Mouse (Mus musculus) myocyte (in vitro differentiated cells): ENCODE results near the gene Wbp1l. TPM values are rescaled to one million over a fixed set of nuclear protein-coding genes. Genes with fewer than 3 reads are reported as not detected.

Source experiments
- H3K27me3 ChIP-seq: one replicate; pipeline ENCODE4 v1.6.1; 2011; ENCODE audit not compliant: control insufficient read depth, insufficient read depth, insufficient read length
- H3K36me3 ChIP-seq: one replicate; pipeline ENCODE4 v1.6.1; 2011; ENCODE audit not compliant: control insufficient read depth, insufficient read depth
- H3K4me2 ChIP-seq: one replicate; pipeline ENCODE4 v1.6.1; 2011; ENCODE audit warnings: low read depth, control low read depth
- H3K4me3 ChIP-seq: one replicate; pipeline ENCODE4 v1.5.1; 2011; ENCODE audit warnings: mild to moderate bottlenecking, control low read depth, moderate library complexity
- H3K79me2 ChIP-seq: one replicate; pipeline ENCODE4 v1.6.1; 2011; ENCODE audit not compliant: control insufficient read depth, insufficient read depth
- H3ac ChIP-seq: one replicate; pipeline ENCODE4 v1.6.1; 2011; ENCODE audit not compliant: control insufficient read depth, insufficient read length
- CEBPB ChIP-seq: IDR thresholded peaks from 2 replicates; pipeline ENCODE4 v1.6.1; 2011; ENCODE audit warnings: mild to moderate bottlenecking, moderate library complexity; ENCODE audit not compliant: poor library complexity, insufficient read depth, severe bottlenecking
- E2F4 ChIP-seq: IDR thresholded peaks from one replicate; pipeline ENCODE4 v1.6.1; 2011; ENCODE audit warnings: mild to moderate bottlenecking, control low read depth, moderate library complexity; ENCODE audit not compliant: insufficient read depth
- MAX ChIP-seq: IDR thresholded peaks from one replicate; pipeline ENCODE4 v1.6.1; 2011; ENCODE audit warnings: low read depth, mild to moderate bottlenecking, control low read depth
- MYOD1 ChIP-seq, 3 experiments: IDR thresholded peaks; one replicate each; pipeline ENCODE4 v1.6.1; 2011; ENCODE audit warnings: control low read depth in 2 of 3, low read depth in 2 of 3, mild to moderate bottlenecking in 2 of 3, moderate library complexity in 1 of 3; ENCODE audit not compliant: insufficient read length in 2 of 3, control insufficient read depth in 1 of 3
- MYOG ChIP-seq, 3 experiments: IDR thresholded peaks; one replicate each; pipeline ENCODE4 v1.6.1; 2011; ENCODE audit warnings: control low read depth in 2 of 3, low read depth in 2 of 3, mild to moderate bottlenecking in 2 of 3; ENCODE audit not compliant: insufficient read length in 2 of 3, control insufficient read depth in 1 of 3, insufficient read depth in 1 of 3
- POLR2A ChIP-seq: IDR thresholded peaks from one replicate; pipeline ENCODE4 v1.6.1; 2011; ENCODE audit warnings: low read depth, mild to moderate bottlenecking, control low read depth, moderate library complexity; ENCODE audit not compliant: insufficient read length
- POLR2AphosphoS2 ChIP-seq: IDR thresholded peaks from one replicate; pipeline ENCODE4 v1.6.1; 2011; ENCODE audit warnings: low read depth, control low read depth; ENCODE audit not compliant: insufficient read length
- REST ChIP-seq: IDR thresholded peaks from one replicate; pipeline ENCODE4 v1.6.1; 2011; ENCODE audit warnings: mild to moderate bottlenecking, control low read depth, moderate library complexity; ENCODE audit not compliant: insufficient read depth, insufficient read length
- SRF ChIP-seq: IDR thresholded peaks from one replicate; pipeline ENCODE4 v1.6.1; 2011; ENCODE audit warnings: low read depth; ENCODE audit not compliant: control insufficient read depth, insufficient read length
- TCF12 ChIP-seq: IDR thresholded peaks from one replicate; pipeline ENCODE4 v1.6.1; 2011; ENCODE audit warnings: mild to moderate bottlenecking, control low read depth; ENCODE audit not compliant: poor library complexity, insufficient read depth, severe bottlenecking
- TCF3 ChIP-seq: IDR thresholded peaks from one replicate; pipeline ENCODE4 v1.6.1; 2011; ENCODE audit warnings: low read depth, control low read depth; ENCODE audit not compliant: insufficient read length
- USF1 ChIP-seq: IDR thresholded peaks from one replicate; pipeline ENCODE4 v1.6.1; 2011; ENCODE audit warnings: low read depth, mild to moderate bottlenecking, control low read depth, moderate library complexity
- polyA plus RNA-seq: library from polyadenylated mRNA; unstranded; fragments of >200 nt; fragmentation: generic; extraction: Trizol; gene quantifications from one replicate; pipeline ENCODE4 v1.2.1, GENCODE M21; 2012; ENCODE audit warnings: missing spikeins

The Wbp1l gene
- polyA plus RNA-seq, 1 experiment: 39.8 TPM

DNA sequence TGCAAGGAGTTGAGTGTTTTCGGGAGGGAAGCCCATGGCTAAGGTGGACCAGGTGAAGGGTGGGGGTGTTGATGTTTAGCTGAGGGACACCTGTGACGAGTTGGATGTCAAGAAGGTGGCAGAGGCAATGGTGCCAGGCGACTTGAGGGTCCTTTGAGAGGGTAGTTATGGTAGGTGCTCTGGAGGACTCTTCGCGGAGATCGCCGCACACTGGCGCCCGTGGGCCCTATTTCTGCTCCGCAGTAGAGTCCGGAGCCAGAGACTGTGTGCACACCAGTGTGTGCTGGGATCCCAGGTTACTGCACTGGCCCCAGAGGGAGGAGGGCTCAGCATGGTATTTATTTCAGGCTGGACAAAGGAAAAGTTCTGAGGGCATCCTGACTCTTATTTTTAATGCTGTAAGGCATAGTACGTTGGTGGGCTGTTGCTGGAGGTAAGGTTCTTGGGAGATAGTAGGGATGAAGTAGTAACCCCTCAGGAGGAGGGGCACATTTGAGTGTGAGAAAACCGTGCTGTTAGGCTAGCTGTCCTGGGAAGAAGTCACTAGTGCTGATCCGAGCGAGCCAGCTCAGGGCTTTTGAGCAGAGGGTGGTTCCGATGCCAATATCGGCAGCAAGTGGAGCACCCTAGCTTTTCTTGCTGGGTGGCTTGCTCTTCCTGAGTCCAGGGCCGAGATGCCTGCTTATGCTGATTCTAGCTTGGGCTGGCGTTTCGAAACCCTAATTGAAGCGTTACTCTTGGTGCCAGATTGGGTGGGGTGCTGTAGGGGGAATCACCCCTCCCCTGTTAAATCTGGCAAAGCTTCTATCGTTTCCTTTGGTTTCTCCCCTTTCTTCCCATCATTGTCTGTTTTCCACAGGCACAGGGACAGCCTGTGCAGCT is 732 bp downstream of the Wbp1l start:
- H3K27me3 ChIP-seq: no peaks in the 10 kb centered on the region
- H3K36me3 ChIP-seq: no peaks in the 10 kb centered on the region
- H3K4me3 ChIP-seq: peak overlapping the region; percentile 89
- peaks cover 53% of the 10 kb centered on the region for H3K79me2 ChIP-seq
- no peak for TF ChIP-seq TCF12
- TF ChIP-seq CEBPB: no peak
- no peak for TF ChIP-seq MAX
- TF ChIP-seq SRF: no peak
- no peak for TF ChIP-seq MYOG (IDR thresholded peaks at IDR 0.05; ENCODE audit: control insufficient read depth in 1 of 3, insufficient read depth in 1 of 3, insufficient read length in 2 of 3, low read depth in 2 of 3)
- TF ChIP-seq POLR2AphosphoS2: no peak
- no peak for TF ChIP-seq REST
- no peak for TF ChIP-seq POLR2A
- no peak for TF ChIP-seq TCF3
- TF ChIP-seq MYOD1 (IDR thresholded peaks at IDR 0.05; ENCODE audit: control insufficient read depth in 1 of 3, insufficient read length in 2 of 3, low read depth in 2 of 3): no peak
- no peak for TF ChIP-seq USF1
- no peak for TF ChIP-seq E2F4
- H3K4me2 ChIP-seq: peak overlapping the region; percentile 81
- peak overlapping the region; percentile 66 for H3ac ChIP-seq

DNA sequence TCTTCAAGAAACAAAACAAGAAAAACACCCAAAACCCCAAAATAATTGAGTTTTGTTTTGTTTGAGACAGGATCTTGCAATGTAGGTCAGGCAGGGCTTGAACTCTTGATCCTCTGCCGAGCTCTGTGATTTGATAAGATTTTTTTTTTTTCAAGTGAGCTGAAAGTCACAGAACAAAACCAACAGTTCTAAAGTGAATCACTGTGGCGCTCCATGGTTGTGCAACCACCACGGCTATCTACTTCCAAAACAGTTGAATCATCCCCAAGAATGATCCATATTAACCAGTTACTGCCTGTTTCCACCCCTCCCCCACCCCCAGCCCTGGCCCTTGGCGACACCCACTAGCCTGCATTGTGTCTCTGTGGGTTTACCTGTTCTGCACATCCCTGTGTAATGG is 1.5 kb downstream of the Wbp1l start:
- H3K4me3 ChIP-seq: peak overlapping the region; percentile 89
- TF ChIP-seq TCF3: no peak
- TF ChIP-seq CEBPB: peak; percentile 89
- no peaks in the 10 kb centered on the region for H3K27me3 ChIP-seq
- H3K4me2 ChIP-seq: peak overlapping the region; percentile 81
- no peak overlapping the region for H3ac ChIP-seq
- no peaks in the 10 kb centered on the region for H3K36me3 ChIP-seq
- peaks cover 56% of the 10 kb centered on the region for H3K79me2 ChIP-seq

DNA sequence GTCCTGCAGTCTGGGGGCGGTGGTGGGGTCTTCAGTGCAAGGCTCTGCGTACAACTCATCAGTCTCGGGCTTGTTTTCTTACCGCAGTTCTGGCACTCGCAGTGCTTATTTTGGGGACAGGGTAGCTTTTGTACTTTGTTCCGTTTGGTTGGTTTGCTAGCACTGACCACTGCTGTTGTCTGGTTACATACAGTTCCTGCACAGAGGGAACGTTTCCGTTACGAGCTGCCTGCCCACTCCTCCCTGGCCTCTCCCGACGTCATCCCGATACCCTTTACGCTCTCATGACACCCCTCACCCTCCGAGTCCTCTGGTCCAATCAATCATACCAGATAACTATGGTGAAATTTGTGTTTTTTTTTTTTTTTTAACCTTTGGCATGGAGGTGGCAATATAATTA is 2.6 kb downstream of the Wbp1l start:
- Histone ChIP-seq H3K79me2 (peaks cover 56% of the 10 kb centered on the region), H3ac (no peak overlapping the region), H3K4me3 (no peak overlapping the region), H3K27me3 (no peaks in the 10 kb centered on the region), H3K4me2 (no peak overlapping the region), H3K36me3 (peaks cover 2% of the 10 kb centered on the region)
- TF ChIP-seq USF1 (no peak), SRF (no peak), REST (no peak)

DNA sequence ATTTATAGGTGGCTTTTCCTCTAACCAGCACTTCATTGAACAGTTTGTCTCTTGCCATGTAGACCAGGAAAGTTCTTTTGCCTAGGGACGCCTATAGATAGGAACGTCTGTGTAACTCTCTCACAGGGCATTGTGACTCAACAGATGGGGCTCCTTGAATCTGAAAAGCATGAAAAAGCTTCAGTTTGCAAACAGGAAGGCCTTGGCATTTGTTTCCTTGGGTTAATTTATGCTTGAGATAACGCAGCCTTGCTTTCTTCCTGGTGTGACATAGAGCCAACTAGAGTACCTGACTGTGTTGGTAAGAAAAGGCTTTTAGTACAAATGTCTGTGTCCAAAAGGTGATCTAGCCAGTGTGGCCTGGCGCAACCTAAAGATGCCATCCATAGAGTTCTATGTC is 3.5 kb downstream of the Wbp1l start:
- H3K4me2 ChIP-seq: no peak overlapping the region
- TF ChIP-seq MAX (no peak), TCF3 (no peak), REST (no peak), SRF (no peak), USF1 (no peak), POLR2A (no peak), MYOD1 (IDR thresholded peaks at IDR 0.05; ENCODE audit: control insufficient read depth in 1 of 3, insufficient read length in 2 of 3, low read depth in 2 of 3) (no peak), CEBPB (no peak), TCF12 (no peak), POLR2AphosphoS2 (no peak), MYOG (IDR thresholded peaks at IDR 0.05; ENCODE audit: control insufficient read depth in 1 of 3, insufficient read depth in 1 of 3, insufficient read length in 2 of 3, low read depth in 2 of 3) (no peak), E2F4 (no peak)
- H3K36me3 ChIP-seq: peaks cover 3% of the 10 kb centered on the region
- no peak overlapping the region for H3ac ChIP-seq
- no peaks in the 10 kb centered on the region for H3K27me3 ChIP-seq
- no peak overlapping the region for H3K4me3 ChIP-seq
- H3K79me2 ChIP-seq: peaks cover 56% of the 10 kb centered on the region

DNA sequence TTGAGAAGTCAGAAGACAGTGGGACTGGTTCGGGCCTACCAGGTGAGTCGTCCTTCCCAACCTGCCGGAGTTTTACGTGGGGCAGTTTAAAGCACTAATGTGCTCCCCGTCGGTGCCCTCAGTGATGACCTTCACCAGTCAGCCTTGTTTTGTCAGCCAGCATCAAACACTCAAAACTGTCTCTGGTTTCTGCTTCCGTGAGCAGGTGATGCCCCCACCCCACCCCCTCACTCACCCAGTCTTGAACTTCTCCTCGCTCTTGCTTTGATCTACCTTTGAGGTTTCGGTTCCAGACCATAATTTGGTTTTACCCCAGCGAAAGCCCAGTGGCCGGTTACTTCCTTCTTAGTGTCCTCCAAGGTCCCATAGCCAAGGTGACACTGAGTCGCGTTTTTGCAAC is 7.8 kb downstream of the Wbp1l start:
- no peaks in the 10 kb centered on the region for H3K27me3 ChIP-seq
- H3K79me2 ChIP-seq: peaks cover 38% of the 10 kb centered on the region
- H3K4me2 ChIP-seq: no peak overlapping the region
- no peak for TF ChIP-seq USF1
- no peak for TF ChIP-seq SRF
- no peak for TF ChIP-seq TCF3
- TF ChIP-seq E2F4: no peak
- TF ChIP-seq CEBPB: no peak
- TF ChIP-seq MYOG (IDR thresholded peaks at IDR 0.05; ENCODE audit: control insufficient read depth in 1 of 3, insufficient read depth in 1 of 3, insufficient read length in 2 of 3, low read depth in 2 of 3): no peak
- TF ChIP-seq POLR2A: no peak
- no peak for TF ChIP-seq MYOD1 (IDR thresholded peaks at IDR 0.05; ENCODE audit: control insufficient read depth in 1 of 3, insufficient read length in 2 of 3, low read depth in 2 of 3)
- no peak for TF ChIP-seq POLR2AphosphoS2
- TF ChIP-seq MAX: no peak
- TF ChIP-seq TCF12: no peak
- TF ChIP-seq REST: no peak
- peaks cover 3% of the 10 kb centered on the region for H3K36me3 ChIP-seq
- no peak overlapping the region for H3K4me3 ChIP-seq
- no peak overlapping the region for H3ac ChIP-seq
